Mouse (Mus musculus): ENCODE data around the gene Amhr2.

DNA sequence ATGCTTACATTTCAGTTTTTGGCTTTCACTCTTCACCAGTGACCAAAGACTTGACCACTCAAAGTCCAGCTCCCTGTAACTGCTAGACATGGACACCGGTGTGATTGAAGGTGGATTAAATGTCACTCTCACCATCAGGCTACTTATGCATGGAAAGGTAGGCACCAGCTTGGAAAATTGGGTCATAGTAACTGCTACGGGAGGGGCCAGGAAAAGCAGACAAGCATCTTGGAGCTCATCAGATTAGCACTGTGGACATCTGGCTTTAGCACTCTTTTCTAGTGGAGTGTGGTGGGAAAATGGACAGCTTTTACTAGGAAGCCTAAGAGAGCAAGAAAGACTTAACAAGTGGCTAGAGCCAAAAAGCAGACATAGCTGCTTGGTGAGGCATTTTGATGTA lies 28.1 kb downstream of the Amhr2 start:
- TF ChIP-seq CTCF (IDR thresholded peaks at IDR 0.05; ENCODE audit: low read depth) (no peak), EP300 (IDR thresholded peaks at IDR 0.05; ENCODE audit: low read depth) (no peak)
